Mouse (Mus musculus) limb, embryonic 11.5 days (tissue): ENCODE data around the gene Ankrd12. TPM values are rescaled to one million over a fixed set of nuclear protein-coding genes. Genes with fewer than 3 reads are reported as not detected.
A peak's percentile ranks its signal among the peaks of the same experiment; 100 is the strongest.

ENCODE experiments used
- ATAC-seq: fragments of 200-750 bp; cut with Nextera tagmentation; 2 replicates; pipeline ENCODE4 v1.8.0; 2017; ENCODE audit warnings: low read depth; ENCODE audit not compliant: insufficient number of reproducible peaks, low FRiP score, low TSS enrichment
- DNase-seq: peaks from one replicate; pipeline ENCODE4 v3.0.0-alpha.2; 2015; ENCODE audit warnings: low spot score
- H3K27ac ChIP-seq: fragments of 300-500 bp; sonication (generic); replicated peaks from 2 replicates; pipeline ENCODE4 v1.5.1; 2014; ENCODE audit warnings: low read depth, mild to moderate bottlenecking, low read length
- H3K27me3 ChIP-seq: fragments of 300-500 bp; sonication (generic); 2 replicates; pipeline ENCODE4 v1.6.1; 2014; ENCODE audit warnings: mild to moderate bottlenecking, low read length, mixed read lengths; ENCODE audit not compliant: control insufficient read depth, insufficient read depth
- H3K36me3 ChIP-seq: fragments of 300-500 bp; sonication (generic); 2 replicates; pipeline ENCODE4 v1.6.1; 2014; ENCODE audit warnings: mild to moderate bottlenecking, low read length, moderate library complexity, mixed read lengths; ENCODE audit not compliant: control insufficient read depth, insufficient read depth
- H3K4me1 ChIP-seq: fragments of 300-500 bp; sonication (generic); 2 replicates; pipeline ENCODE4 v1.6.1; 2014; ENCODE audit warnings: low read length, mixed read lengths; ENCODE audit not compliant: control insufficient read depth, insufficient read depth
- H3K4me2 ChIP-seq: fragments of 300-500 bp; sonication (generic); 2 replicates; pipeline ENCODE4 v1.6.1; 2014; ENCODE audit warnings: low read depth, mild to moderate bottlenecking, moderate library complexity; ENCODE audit not compliant: severe bottlenecking
- H3K4me3 ChIP-seq: fragments of 300-500 bp; sonication (generic); 2 replicates; pipeline ENCODE4 v1.5.1; 2014; ENCODE audit warnings: low read depth, low read length
- H3K9ac ChIP-seq: fragments of 300-500 bp; sonication (generic); 2 replicates; pipeline ENCODE4 v1.6.1; 2014; ENCODE audit warnings: mild to moderate bottlenecking, low read length
- H3K9me3 ChIP-seq: fragments of 300-500 bp; sonication (generic); 2 replicates; pipeline ENCODE4 v1.6.1; 2016; ENCODE audit warnings: low read length; ENCODE audit not compliant: control insufficient read depth
- WGBS: fragments of 180-500 bp; shearing (Covaris S2); extraction: QIAGEN DNeasy Blood & Tissue Kit; methylation state at CpG from one replicate; pipeline ENCODE4 v1.1.7; 2014; 5-methylcytosine and 5-hydroxymethylcytosine counted together
- polyA plus RNA-seq: library from polyadenylated mRNA; unstranded; fragments of >200 nt; fragmentation: Nextera tagmentation; extraction: Ambion mirVana; gene quantifications from 2 replicates; pipeline ENCODE4 v1.2.1, GENCODE M21; 2014

Ankrd12 gene
- polyA plus RNA-seq, 1 experiment from 2014 or later, result 21.5 TPM

DNA sequence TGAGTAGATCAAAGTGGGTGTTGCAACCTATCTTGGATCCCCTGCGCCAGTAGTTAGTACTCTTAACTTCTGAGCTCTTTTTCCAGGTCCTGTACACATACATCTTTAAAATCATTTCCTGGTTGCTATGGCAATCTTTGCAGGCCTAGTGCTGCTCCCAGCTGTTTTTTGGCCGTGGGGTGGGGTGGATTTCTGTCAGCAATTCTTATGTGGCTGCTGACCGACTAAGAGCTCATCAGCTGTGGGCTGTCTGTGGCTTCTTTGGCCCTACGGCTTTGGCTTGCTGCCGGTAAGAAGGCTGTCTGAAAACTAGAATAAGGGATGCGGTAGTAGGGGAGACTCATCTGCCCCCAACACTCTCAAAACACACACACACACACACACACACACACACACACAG is 33.9 kb upstream of the Ankrd12 start:
- Histone ChIP-seq H3K27ac (no peak overlapping the region), H3K4me2 (peak overlapping the region; percentile 49), H3K4me3 (peak overlapping the region; percentile 81), H3K36me3 (peaks cover 7% of the 10 kb centered on the region; the same call in 1 of the 2 replicates), H3K27me3 (no peaks in the 10 kb centered on the region), H3K9me3 (no peaks in the 10 kb centered on the region), H3K9ac (no peak overlapping the region), H3K4me1 (peaks cover 5% of the 10 kb centered on the region; the same call in 1 of the 2 replicates)
- 49% methylated on average over 6 of the region's 6 CpGs for WGBS
- DNase-seq (no peak), ATAC-seq (no peak)

DNA sequence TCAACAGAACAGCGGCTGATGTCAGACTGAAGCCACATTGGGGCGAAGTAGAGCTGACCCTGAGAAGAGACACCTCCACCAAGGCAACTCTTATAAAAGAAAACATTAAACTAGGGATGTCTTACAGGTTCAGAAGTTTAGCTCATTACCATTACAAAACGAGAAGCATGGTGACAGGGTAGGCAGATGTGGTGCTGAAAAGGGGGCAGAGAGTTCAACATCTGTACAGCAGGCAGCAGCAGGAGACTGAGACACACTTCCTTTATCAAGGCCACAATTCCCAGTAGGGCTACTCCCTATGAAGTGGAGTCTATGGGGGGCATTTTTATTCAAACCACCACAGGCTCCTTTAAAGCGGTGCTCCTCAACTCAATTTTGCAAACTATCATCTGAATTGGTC is 31.3 kb upstream of the Ankrd12 start:
- Histone ChIP-seq H3K9me3 (no peaks in the 10 kb centered on the region; the same call in 1 of the 2 replicates), H3K9ac (no peak overlapping the region), H3K4me1 (peaks cover 5% of the 10 kb centered on the region; the same call in 1 of the 2 replicates), H3K27ac (no peak overlapping the region), H3K4me2 (no peak overlapping the region), H3K4me3 (no peak overlapping the region), H3K36me3 (no peaks in the 10 kb centered on the region), H3K27me3 (no peaks in the 10 kb centered on the region)
- DNase-seq (no peak), ATAC-seq (no peak)
- whole genome bisulfite sequencing, result 82% methylated on average over 4 of the region's 4 CpGs

DNA sequence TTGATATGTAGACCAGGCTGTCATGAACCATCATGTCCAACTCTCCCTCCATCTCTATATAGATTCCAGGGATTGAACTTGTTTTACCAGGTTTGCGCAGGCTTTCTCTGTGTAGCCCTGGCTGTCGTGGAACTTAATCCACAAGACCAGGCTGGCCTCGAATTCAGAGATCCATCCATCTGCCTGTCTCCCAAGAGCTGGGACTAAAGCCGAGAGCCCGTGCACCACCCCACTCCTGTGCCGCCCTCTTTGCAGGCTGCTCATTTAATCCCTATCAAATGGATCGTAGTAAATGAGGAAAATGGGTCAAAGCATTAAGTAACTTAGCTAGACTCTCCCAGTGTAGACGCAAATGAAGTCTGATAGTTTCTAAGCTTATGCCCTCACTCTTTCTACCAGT is 30.6 kb upstream of the Ankrd12 start:
- no peaks in the 10 kb centered on the region for H3K27me3 ChIP-seq
- no peak overlapping the region for H3K4me3 ChIP-seq
- H3K4me1 ChIP-seq, result peaks cover 3% of the 10 kb centered on the region; the same call in 1 of the 2 replicates
- WGBS, result 69% methylated on average over 8 of the region's 8 CpGs
- H3K36me3 ChIP-seq, result no peaks in the 10 kb centered on the region
- DNase-seq, result no peak
- no peak overlapping the region for H3K4me2 ChIP-seq
- ATAC-seq, result no peak
- H3K27ac ChIP-seq, result no peak overlapping the region
- no peak overlapping the region for H3K9ac ChIP-seq
- H3K9me3 ChIP-seq, result no peaks in the 10 kb centered on the region; the same call in 1 of the 2 replicates

DNA sequence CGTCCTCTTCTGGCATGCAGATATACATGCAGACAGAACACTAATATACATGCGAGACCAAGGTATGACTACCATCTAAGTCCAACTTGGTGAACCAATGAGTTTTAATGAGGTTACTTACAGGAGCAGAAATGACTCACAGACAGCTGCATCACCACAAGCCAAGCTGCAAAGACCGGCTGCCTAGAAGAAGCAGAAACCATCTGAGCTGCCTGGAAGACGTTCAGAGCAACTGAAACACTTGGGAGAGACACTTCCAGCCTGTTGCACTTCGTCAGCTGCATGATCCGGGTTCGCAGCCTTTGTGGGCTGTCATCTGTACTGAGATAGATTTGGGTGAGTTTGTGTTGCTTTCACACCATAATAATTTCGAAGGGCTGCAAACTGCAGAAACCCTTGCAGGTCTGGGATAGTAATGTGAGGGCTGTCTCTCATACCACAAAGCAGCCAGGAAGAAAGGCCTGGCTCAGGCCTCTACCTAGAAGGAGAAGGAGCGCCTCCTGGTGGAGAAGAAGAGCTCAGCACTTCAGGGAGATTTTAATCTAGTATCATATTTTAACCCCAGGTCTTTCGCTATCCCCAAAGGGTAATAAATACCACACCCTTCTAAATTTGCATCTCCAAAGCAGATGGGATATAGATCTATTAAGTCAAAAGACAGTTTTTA is 29.8 kb upstream of the Ankrd12 start:
- Histone ChIP-seq H3K27ac (no peak overlapping the region), H3K4me3 (no peak overlapping the region), H3K36me3 (no peaks in the 10 kb centered on the region), H3K9ac (peak overlapping the region; percentile 45; the same call in 1 of the 2 replicates), H3K27me3 (no peaks in the 10 kb centered on the region), H3K4me1 (no peaks in the 10 kb centered on the region), H3K4me2 (no peak overlapping the region), H3K9me3 (no peaks in the 10 kb centered on the region; the same call in 1 of the 2 replicates)
- WGBS, result 56% methylated on average over 10 of the region's 10 CpGs
- ATAC-seq (no peak), DNase-seq (peak; percentile 63)

DNA sequence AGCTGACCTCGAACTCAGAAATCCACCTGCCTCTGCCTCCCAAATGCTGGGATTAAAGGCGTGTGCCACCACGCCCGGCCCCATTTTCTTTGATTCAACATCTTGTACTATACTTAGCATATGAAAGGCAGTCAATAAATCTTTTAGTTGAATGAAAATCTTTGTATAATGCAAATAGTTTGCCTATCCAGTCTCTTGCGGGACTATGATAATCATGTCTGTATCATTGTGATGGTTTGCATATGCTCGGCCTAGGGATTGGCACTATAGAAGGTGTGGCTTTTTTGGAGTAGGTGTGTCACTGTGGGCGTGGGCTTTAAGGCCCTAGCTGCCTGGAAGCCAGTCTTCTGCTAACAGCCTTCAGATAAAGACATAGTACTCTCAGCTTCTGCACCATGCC is 27.2 kb upstream of the Ankrd12 start:
- no peak overlapping the region for H3K27ac ChIP-seq
- no peaks in the 10 kb centered on the region for H3K36me3 ChIP-seq
- ATAC-seq, result no peak
- no peak overlapping the region for H3K9ac ChIP-seq
- DNase-seq, result no peak
- 82% methylated on average over 7 of the region's 7 CpGs for WGBS
- peaks cover 6% of the 10 kb centered on the region for H3K4me1 ChIP-seq
- no peak overlapping the region for H3K4me3 ChIP-seq
- no peak overlapping the region for H3K4me2 ChIP-seq
- no peaks in the 10 kb centered on the region for H3K27me3 ChIP-seq
- H3K9me3 ChIP-seq, result no peaks in the 10 kb centered on the region; the same call in 1 of the 2 replicates

DNA sequence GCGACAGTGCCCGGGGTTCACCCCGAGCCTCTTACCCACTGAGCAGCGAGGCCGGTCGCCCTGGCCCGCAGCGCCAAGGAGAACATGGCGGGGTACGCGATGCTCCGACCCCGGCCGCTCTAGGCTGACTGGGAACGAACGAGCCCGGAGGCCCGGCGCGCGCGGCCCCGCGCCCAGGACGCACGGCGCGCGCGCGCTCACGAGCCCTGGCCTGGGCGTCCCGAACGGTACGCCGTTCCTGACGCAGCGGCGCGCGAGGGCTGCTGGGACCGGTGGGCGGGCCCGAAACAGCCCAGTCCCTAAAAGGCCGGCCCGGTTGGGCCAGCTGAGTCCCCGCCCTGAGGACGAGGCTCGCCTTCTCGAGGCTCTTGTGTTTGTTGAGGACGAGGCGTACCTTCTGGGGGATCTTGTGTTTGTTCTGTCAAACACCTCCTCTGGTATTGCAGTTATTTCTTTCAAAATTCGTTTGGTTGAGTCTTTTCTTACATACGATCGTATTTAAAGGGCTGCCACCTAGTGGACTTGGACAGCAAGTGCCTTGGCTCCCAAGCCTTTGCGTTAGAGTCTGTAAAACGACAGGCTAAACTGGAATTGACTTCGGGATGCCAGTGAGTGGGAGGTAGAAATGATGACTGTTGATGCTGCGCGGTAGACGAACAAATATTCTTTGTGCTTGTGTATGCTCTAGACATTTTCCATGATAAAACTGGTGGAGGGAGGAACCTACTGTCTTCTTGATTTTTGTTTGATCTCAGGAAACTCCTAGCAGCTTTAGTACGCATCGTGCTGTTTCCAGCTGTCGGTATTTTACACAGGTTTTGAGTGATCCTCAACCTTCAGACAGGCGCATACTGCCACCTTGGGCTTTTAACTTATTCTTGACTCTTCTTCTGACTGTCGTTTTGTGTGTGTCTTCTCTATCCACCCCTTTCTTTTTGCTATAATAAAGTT is 24.8 kb upstream of the Ankrd12 start, which contains the start of gene Ndufv2:
TSS of gene Ndufv2 (minus strand) at position 180 of the 951 bp plus-strand sequence.
- Histone ChIP-seq H3K4me1 (peaks cover 6% of the 10 kb centered on the region), H3K27ac (peak within 1 kb of the TSS; percentile 82), H3K9ac (peak within 1 kb of the TSS; percentile 95), H3K36me3 (no peaks in the 10 kb centered on the region), H3K27me3 (no peaks in the 10 kb centered on the region), H3K4me2 (peak within 1 kb of the TSS; percentile 87), H3K9me3 (no peaks in the 10 kb centered on the region; the same call in 1 of the 2 replicates), H3K4me3 (peak within 1 kb of the TSS; percentile 92)
- ATAC-seq (peak; percentile 100), DNase-seq (peak; percentile 96)
- 1% methylated on average over 67 of the region's 67 CpGs for WGBS

DNA sequence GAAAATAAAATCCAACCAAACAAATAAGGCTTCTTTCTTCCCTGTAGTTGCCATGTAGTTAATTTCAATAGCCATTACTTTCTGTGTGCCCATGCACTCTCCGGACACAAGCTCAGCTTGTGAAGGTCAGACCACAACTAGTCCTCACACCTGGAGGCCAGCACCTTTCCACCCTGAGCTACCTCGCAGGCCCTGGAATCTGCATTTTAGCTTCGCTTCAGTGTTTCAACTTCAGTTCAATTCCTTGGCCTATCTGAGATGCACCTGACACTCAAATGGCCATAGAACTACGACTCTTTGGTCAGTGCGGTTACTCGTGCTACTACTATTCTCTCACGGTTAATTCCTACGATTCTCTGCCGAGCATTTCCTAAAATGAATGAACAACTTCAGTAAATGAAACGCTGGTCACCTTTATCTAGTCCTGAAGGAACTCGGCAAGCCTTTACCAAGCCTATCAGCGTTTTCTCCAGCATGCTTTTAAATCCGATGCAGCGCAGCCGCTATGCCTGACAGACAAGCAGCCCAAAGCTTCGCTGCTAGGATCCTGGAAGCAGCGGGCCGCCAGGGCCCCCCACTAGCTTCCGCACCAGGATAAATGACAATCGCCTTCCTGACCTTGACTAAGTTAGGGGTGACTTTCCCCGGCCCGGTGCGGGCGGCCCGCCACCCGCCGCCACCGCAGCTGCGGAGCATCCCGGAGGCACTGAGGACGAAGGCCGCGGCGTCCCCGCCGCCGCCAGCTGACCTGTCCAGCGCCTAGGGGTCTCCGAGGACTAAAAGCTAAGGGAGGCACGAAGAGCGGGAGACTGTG is 23.9 kb upstream of the Ankrd12 start:
- 1% methylated on average over 41 of the region's 41 CpGs for WGBS
- no peak for DNase-seq
- Histone ChIP-seq H3K4me1 (peaks cover 6% of the 10 kb centered on the region), H3K4me3 (peak overlapping the region; percentile 92), H3K4me2 (peak overlapping the region; percentile 87), H3K27ac (peak overlapping the region; percentile 82), H3K36me3 (no peaks in the 10 kb centered on the region), H3K27me3 (no peaks in the 10 kb centered on the region), H3K9me3 (no peaks in the 10 kb centered on the region; the same call in 1 of the 2 replicates), H3K9ac (peak overlapping the region; percentile 95)
- ATAC-seq, result 0 out of 2 replicates have a peak, but pooled peaks have one; percentile 6
